Mouse (Mus musculus) right cerebral cortex, adult 2 months (tissue): Measurements from ENCODE around the gene Plcb4.

Experiments used
- DNase-seq, 2 experiments: peaks; one replicate each; pipeline ENCODE4 v3.0.0; 2021 to 2022; ENCODE audit warnings: low spot score in 2 of 2

Plcb4 gene

DNA sequence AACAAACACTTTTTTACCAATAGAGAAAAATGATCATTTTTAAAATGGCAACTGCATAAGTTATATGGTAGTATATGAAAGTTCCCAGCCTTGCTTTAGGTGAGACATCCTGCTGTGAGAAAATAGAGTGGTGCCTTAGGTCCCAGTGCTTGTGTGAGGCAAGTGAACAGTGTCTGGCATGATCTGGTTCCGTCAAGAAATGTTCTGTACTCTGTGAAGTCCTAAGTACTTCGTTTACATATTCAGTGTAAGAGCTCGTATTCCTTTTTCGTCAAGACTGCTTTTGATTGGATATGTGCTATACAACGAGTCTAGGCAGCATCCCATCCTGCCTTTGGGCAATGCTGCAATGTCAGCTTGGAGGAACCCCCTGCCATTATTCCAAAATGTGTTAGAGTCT lies 342.1 kb downstream of the Plcb4 start:
- DNase-seq, result no peak

GRCm38 (mm10) chr2:136002118-136002517 lies 343.3 kb downstream of the Plcb4 start:
- no peak for DNase-seq

DNA sequence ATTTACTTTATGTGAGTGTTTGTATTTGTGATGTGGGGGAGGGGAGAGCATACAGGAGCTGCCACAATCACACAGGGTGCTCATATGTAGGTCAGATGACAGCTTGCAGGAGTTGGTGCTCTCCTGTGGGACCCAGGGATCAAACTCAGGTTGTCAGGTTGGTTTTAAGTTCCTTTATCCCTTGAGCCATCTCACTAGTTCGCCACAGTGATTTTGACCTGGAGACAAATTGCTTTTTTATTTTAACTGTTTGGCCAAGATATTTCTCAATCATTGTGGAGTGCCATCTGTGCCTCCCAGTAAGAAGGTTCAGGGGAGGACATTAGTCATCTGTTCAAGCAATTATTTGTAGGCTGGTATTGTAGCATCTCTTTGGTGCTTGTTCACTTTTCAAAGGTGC lies 345.0 kb downstream of the Plcb4 start:
- DNase-seq, result no peak

DNA sequence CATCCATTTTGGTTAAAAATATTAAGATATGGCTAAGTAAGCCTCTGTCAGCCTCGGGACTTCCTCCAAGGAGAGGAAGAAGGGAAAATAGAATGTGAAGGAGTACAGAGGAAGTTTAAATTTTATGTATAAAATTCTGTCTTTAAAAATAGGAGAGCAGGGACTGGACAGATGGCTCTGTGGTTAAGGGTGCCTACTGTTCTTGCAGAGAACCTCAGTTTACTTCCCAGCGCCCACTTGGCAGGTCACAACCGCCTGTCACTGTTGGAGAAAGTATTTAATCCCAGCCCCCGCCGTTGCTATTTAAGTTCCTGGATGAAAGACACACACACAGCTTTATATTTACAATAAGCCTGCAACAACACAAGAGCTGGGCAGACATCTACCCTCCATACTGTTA lies 347.5 kb downstream of the Plcb4 start:
- no peak for DNase-seq

- no peak for DNase-seq
Measured at GRCm38 (mm10) chr2:136012759-136013158, 353.9 kb downstream of the Plcb4 start.

DNA sequence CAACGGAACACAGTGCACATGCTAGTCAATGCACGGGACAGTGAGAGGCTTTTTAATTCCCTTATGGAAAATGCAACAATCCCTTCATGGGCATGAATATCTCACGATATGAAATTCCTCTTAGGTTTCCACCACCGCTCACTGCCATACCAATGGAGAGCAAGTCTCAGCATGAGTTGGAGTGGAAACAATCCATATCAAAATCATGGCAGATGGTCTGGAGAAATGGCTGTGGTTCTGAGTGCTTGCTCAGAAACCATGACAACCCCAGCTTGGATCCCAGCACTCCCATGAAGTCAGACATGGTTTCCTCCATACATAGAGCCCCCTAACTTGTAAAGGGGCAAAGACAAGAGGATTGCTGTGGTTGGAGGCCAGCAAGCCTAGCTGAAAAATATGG lies 389.7 kb downstream of the Plcb4 start:
- no peak for DNase-seq

- no peak for DNase-seq
Measured at GRCm38 (mm10) chr2:136050793-136051615, 392.2 kb downstream of the Plcb4 start.

GRCm38 (mm10) chr2:136051688-136052289 lies 393.0 kb downstream of the Plcb4 start, which contains the start of gene Lamp5:
Gene Lamp5, plus strand, starts transcription at chr2:136052239.
- no peak for DNase-seq

DNA sequence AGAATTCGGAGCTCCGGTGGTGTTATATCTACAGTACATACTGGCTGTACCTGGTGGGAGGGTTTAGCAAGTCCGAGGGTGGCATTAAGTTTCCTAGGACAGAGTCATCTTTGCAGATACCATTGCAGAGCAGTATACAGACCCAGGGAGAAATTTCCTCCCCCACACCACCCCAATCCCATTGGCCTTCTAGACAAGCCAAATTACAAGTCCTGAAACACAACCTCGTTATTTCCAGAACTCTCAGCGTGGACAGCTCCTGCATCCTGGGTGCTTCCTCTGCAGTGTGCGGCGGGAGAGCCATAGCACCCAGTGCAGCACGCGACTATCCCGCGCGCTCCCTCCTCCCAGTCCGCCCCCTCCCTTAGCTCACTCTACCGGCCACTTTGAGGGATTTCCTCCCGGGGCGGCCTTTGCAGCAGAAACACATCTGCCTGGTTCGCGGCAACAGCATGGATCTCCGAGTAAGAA lies 399.1 kb downstream of the Plcb4 start:
- peak; percentile 60 to 66 for DNase-seq

DNA sequence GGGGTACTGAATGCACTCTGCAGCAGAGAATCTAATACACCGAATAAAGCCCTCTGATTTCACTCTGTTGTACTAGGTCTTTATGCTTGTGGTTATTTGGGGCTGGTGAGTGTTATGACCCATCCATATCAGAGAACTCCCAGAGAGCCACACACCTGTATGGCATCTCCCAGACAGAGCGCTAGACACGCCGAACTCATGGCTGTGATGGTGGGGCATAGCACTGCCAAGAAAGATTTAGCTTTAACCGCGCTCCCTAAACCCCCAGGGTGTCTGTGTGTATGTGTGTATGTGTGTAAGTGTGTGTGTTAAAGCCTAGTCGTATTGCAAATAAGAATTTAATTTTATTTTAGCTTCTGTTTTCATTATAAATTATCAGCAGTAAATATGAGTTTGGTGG lies 399.6 kb downstream of the Plcb4 start:
- no peak for DNase-seq

DNA sequence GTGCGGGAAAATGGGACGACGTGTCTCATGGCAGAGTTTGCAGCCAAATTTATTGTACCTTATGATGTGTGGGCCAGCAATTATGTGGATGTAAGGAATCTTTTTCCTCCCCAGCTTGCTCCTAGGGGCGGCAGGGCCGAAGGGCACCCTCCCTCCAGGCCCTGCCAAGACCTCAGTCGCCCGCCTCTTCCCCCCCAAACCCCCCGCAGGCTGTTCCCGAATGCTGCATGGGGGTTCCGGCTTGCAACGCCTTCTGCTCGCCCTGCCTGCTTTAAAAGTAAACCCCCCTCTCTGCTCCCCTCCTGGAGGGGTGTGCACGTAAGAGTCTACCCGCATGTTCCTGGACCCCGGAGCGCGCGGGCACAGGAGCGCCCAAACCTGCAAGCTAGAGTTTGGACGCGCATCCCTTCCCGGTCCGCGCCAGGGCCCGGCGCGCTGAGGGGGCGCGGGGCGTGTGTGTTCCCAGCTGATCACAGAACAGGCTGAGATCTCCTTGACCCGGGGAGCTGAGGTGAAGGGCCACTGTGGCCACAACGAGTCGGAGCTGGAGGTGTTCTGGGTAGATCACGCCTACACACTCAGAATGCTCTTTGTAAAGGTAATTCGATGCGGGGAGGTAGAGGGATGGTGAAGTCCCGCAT lies 400.3 kb downstream of the Plcb4 start:
- no peak for DNase-seq
